Mouse (Mus musculus) ES-Bruce4 (cell line): ENCODE measurements at regions not wholly inside any gene's neighbourhood (a gene's known extent, or its start where the extent isn't known, plus 50 kb on each side); places are given as distances from the start of the nearest gene placed in this dataset.

ENCODE experiments used
- CTCF ChIP-seq: IDR thresholded peaks from one replicate; pipeline ENCODE4 v1.8.1; 2011; ENCODE audit warnings: low read depth, low read length
- EP300 ChIP-seq: IDR thresholded peaks from 2 replicates; pipeline ENCODE4 v1.6.1; 2011; ENCODE audit warnings: low read depth, low read length; ENCODE audit not compliant: insufficient read depth

GRCm38 (mm10) chr4:125960704-125961279 lies 63.6 kb upstream of the Csf3r start:
- TF ChIP-seq CTCF: no peak
- no peak for TF ChIP-seq EP300
